Mouse (Mus musculus) thymus, adult 2 months (tissue): ENCODE results near the gene Setd5.

Source experiments
- CTCF ChIP-seq: fragments of 200-500 bp; IDR thresholded peaks from 2 replicates; pipeline ENCODE4 v1.5.1; 2012; ENCODE audit warnings: mild to moderate bottlenecking, control low read depth, low read length, moderate library complexity, borderline replicate concordance; ENCODE audit not compliant: control insufficient read depth, poor library complexity, insufficient read depth; ENCODE audit errors: extremely low read depth
- POLR2A ChIP-seq: fragments of 200-500 bp; IDR thresholded peaks from 2 replicates; pipeline ENCODE4 v1.6.1; 2012; ENCODE audit warnings: mild to moderate bottlenecking, low read length, control low read depth, moderate library complexity; ENCODE audit not compliant: control insufficient read depth, poor library complexity, insufficient read depth; ENCODE audit errors: extremely low read depth

DNA sequence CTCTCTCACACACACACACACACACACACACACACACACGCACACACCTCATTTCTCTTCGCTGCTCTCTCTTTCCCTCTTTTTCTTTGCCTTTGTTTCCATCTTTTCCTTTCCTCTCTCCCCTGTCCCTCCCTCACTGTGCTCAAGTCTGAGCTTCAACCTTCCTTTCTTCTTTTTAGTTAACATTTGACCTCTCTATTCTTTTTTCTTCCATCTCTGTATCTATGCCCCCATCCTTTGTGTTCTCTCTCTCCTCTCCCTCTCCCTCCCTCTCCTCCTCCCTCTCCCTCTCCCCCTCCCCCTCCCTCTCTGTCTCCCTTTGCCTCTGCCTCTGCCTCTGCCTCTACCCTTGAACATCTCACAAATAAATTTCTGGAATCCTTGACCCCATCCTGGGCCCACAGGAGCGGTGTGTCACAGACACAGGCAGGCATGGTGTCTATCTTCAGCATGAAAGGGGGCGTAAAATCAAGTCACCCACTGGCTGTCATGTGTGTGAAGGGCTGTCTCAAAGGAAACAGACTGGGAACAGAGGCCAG is 102.1 kb downstream of the Setd5 start:
- TF ChIP-seq CTCF = no peak
- no peak for TF ChIP-seq POLR2A
